Mouse (Mus musculus): ENCODE data around the gene Pxn.

GRCm38 (mm10) chr5:115476107-115476727, 30.3 kb upstream of the Pxn start:
- TF ChIP-seq CTCF (IDR thresholded peaks at IDR 0.05; ENCODE audit: borderline replicate concordance, extremely low read depth, insufficient read depth, insufficient read length) (no peak), POLR2A (IDR thresholded peaks at IDR 0.05; ENCODE audit: borderline replicate concordance, extremely low read depth, insufficient read depth, insufficient read length, poor library complexity, severe bottlenecking) (no peak)
